17 mouse cellular contexts compared by ENCODE assay signal in the genomic region with DNA sequence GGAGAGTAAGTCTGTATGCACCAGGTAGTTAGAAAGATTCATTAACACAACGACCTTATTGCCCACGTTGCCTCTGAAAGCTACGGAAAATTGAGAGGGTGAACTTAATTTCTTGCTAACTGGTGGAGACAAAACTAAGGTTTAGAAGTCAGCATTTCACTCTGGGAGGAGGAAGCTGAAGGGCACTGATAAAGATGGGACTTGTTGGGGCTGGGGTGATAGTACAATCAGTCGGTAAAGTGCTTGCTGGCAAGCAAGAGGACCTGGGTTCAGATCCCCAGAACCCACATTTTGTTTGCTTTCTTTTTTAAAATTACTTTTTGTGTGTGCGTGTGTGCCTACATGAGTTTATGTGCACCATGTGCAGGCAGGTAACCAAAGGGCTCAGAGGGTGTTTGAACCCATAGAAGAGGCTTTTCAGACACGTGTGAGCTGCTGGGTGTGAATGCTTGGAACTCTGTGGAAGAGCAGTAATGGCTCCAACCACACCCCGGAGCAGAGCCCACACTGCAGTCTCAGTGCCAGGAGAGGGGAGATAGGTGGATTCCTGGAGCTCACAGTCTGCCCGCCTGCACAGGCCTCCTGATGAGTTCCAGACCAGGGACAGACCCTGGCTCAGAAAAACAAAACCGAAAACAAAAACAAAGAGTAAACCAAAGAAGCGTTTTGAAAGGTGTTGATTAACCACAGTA. TPM values are rescaled to one million over a fixed set of nuclear protein-coding genes. Genes with fewer than 3 reads are reported as not detected.
DNase-seq lines count a peak whose midpoint lies in the region; ATAC-seq and TF ChIP-seq lines count a peak whose summit lies in the region.
"Had no signal": no experiment of that assay in that cellular context is flagged by ENCODE, and none has a peak within 500 bp of the region (broad histone marks: within the 10 kb centered on the region; RNA-seq: fewer than 3 reads in every experiment).

No protein-coding gene starts in this region.

- no peaks in the 10 kb centered on the region for H3K27me3 ChIP-seq in forebrain, embryonic 11.5 days (ENCODE audit: control insufficient read depth, insufficient read depth, low read length)
- no peaks in the 10 kb centered on the region for H3K27me3 ChIP-seq in forebrain, embryonic 15.5 days
- no peaks in the 10 kb centered on the region for H3K27me3 ChIP-seq in midbrain, embryonic 11.5 days (ENCODE audit: control insufficient read depth, insufficient read depth, low read length)
- no peaks in the 10 kb centered on the region for H3K27me3 ChIP-seq in midbrain, embryonic 14.5 days (ENCODE audit: control insufficient read depth, insufficient read depth, low read length)
- H3K27me3 ChIP-seq in liver, embryonic 12.5 days (replicated peaks): no peaks in the 10 kb centered on the region
- H3K27me3 ChIP-seq in hindbrain, postnatal 0 days (ENCODE audit: insufficient read depth, low read length): no peaks in the 10 kb centered on the region
- H3K27me3 ChIP-seq: limb, embryonic 13.5 days; midbrain, embryonic 13.5 days had no signal

- no peak overlapping the region for H3K4me2 ChIP-seq in forebrain, embryonic 11.5 days (ENCODE audit: low read depth, low read length, severe bottlenecking)
- no peak overlapping the region for H3K4me2 ChIP-seq in forebrain, embryonic 15.5 days (replicated peaks)
- H3K4me2 ChIP-seq in midbrain, embryonic 11.5 days: no peak overlapping the region
- no peak overlapping the region for H3K4me2 ChIP-seq in midbrain, embryonic 14.5 days (ENCODE audit: low read length)
- peak overlapping the region; percentile 49 for H3K4me2 ChIP-seq in liver, embryonic 12.5 days
- no peak overlapping the region for H3K4me2 ChIP-seq in hindbrain, postnatal 0 days (ENCODE audit: low read depth, low read length)

- H3K36me3 ChIP-seq in forebrain, embryonic 11.5 days (ENCODE audit: control insufficient read depth, insufficient read depth, low read length): no peaks in the 10 kb centered on the region
- H3K36me3 ChIP-seq in forebrain, embryonic 15.5 days: no peaks in the 10 kb centered on the region
- H3K36me3 ChIP-seq in midbrain, embryonic 11.5 days (ENCODE audit: control insufficient read depth, insufficient read depth, low read length): no peaks in the 10 kb centered on the region
- no peaks in the 10 kb centered on the region for H3K36me3 ChIP-seq in midbrain, embryonic 14.5 days (ENCODE audit: control insufficient read depth, insufficient read depth, low read length)
- peaks cover 4% of the 10 kb centered on the region; the same call in 1 of the 2 replicates for H3K36me3 ChIP-seq in liver, embryonic 12.5 days
- H3K36me3 ChIP-seq in hindbrain, postnatal 0 days (ENCODE audit: insufficient read depth, low read length): no peaks in the 10 kb centered on the region
- H3K36me3 ChIP-seq: midbrain, embryonic 13.5 days had no signal

- TF ChIP-seq CTCF in hindbrain, postnatal 0 days (IDR thresholded peaks at IDR 0.05; ENCODE audit: low read depth): no peak

- no peak overlapping the region for H3K27ac ChIP-seq in forebrain, embryonic 11.5 days (ENCODE audit: low read depth, low read length)
- H3K27ac ChIP-seq in forebrain, embryonic 15.5 days (replicated peaks): no peak overlapping the region
- no peak overlapping the region for H3K27ac ChIP-seq in midbrain, embryonic 11.5 days (ENCODE audit: low read depth, low read length)
- no peak overlapping the region for H3K27ac ChIP-seq in midbrain, embryonic 14.5 days (replicated peaks; ENCODE audit: low read depth, low read length)
- H3K27ac ChIP-seq in liver, embryonic 12.5 days: peak overlapping the region; percentile 76
- no peak overlapping the region for H3K27ac ChIP-seq in hindbrain, postnatal 0 days
- H3K27ac ChIP-seq: limb, embryonic 13.5 days; midbrain, embryonic 13.5 days had no signal

- no peak for ATAC-seq in forebrain, embryonic 11.5 days (replicated peaks; ENCODE audit: low FRiP score)
- ATAC-seq in forebrain, embryonic 15.5 days (replicated peaks): no peak
- ATAC-seq in midbrain, embryonic 11.5 days (ENCODE audit: low FRiP score): no peak
- no peak for ATAC-seq in midbrain, embryonic 14.5 days (ENCODE audit: low FRiP score, low TSS enrichment)
- ATAC-seq in liver, embryonic 12.5 days: peak; percentile 74
- no peak for ATAC-seq in hindbrain, postnatal 0 days
- ATAC-seq: midbrain, embryonic 13.5 days had no signal

- H3K4me3 ChIP-seq in forebrain, embryonic 11.5 days (ENCODE audit: low read depth, low read length): no peak overlapping the region
- H3K4me3 ChIP-seq in forebrain, embryonic 15.5 days: no peak overlapping the region
- no peak overlapping the region for H3K4me3 ChIP-seq in midbrain, embryonic 11.5 days (ENCODE audit: low read depth, low read length)
- no peak overlapping the region for H3K4me3 ChIP-seq in midbrain, embryonic 14.5 days (replicated peaks; ENCODE audit: low read depth, low read length)
- H3K4me3 ChIP-seq in liver, embryonic 12.5 days: no peak overlapping the region
- H3K4me3 ChIP-seq in hindbrain, postnatal 0 days (ENCODE audit: low read length): no peak overlapping the region
- H3K4me3 ChIP-seq: limb, embryonic 13.5 days; midbrain, embryonic 13.5 days had no signal

- WGBS in forebrain, embryonic 11.5 days: 74% methylated on average over 10 of the region's 10 CpGs
- 68% methylated on average over 10 of the region's 10 CpGs for WGBS in forebrain, embryonic 15.5 days
- 78% methylated on average over 10 of the region's 10 CpGs for WGBS in midbrain, embryonic 11.5 days
- 80% methylated on average over 10 of the region's 10 CpGs for whole genome bisulfite sequencing in midbrain, embryonic 14.5 days
- 41% methylated on average over 10 of the region's 10 CpGs for WGBS in liver, embryonic 12.5 days (ENCODE audit: insufficient replicate concordance)
- 74% methylated on average over 10 of the region's 10 CpGs for WGBS in hindbrain, postnatal 0 days

- DNase-seq in forebrain, embryonic 11.5 days (ENCODE audit: low spot score): peak; percentile 31
- peak; percentile 80 for DNase-seq in midbrain, embryonic 11.5 days (ENCODE audit: low spot score, missing footprints)
- DNase-seq in midbrain, embryonic 14.5 days: no peak
- no peak for DNase-seq in retina, postnatal 1 day
- DNase-seq in hindbrain, postnatal 0 days (ENCODE audit: low spot score): no peak
- DNase-seq in thymus, postnatal 0 days (ENCODE audit: low spot score): no peak
- DNase-seq: adrenal gland, adult 8-10 months; gastrocnemius, postnatal 25 days; heart, postnatal 14 days; kidney, postnatal 25 days; layer of hippocampus, postnatal 36 days; right cerebral cortex, postnatal 4 days; thymus, postnatal 25 days had no signal

- H3K9me3 ChIP-seq in forebrain, embryonic 11.5 days (ENCODE audit: control insufficient read depth, low read length): no peaks in the 10 kb centered on the region
- no peaks in the 10 kb centered on the region for H3K9me3 ChIP-seq in forebrain, embryonic 15.5 days
- H3K9me3 ChIP-seq in midbrain, embryonic 11.5 days (ENCODE audit: control insufficient read depth, low read length): no peaks in the 10 kb centered on the region
- 0 out of 2 replicates have a peak, but pooled peaks cover 2% of the 10 kb centered on the region for H3K9me3 ChIP-seq in midbrain, embryonic 14.5 days (ENCODE audit: control insufficient read depth, low read length)
- H3K9me3 ChIP-seq in liver, embryonic 12.5 days (replicated peaks): no peaks in the 10 kb centered on the region
- H3K9me3 ChIP-seq in hindbrain, postnatal 0 days (ENCODE audit: low read length): no peaks in the 10 kb centered on the region
- H3K9me3 ChIP-seq: limb, embryonic 13.5 days had no signal

- no peaks in the 10 kb centered on the region; the same call in 1 of the 2 replicates for H3K4me1 ChIP-seq in forebrain, embryonic 11.5 days (replicated peaks; ENCODE audit: control insufficient read depth, insufficient read depth, low read length)
- peaks cover 13% of the 10 kb centered on the region for H3K4me1 ChIP-seq in forebrain, embryonic 15.5 days
- no peaks in the 10 kb centered on the region; the same call in 1 of the 2 replicates for H3K4me1 ChIP-seq in midbrain, embryonic 11.5 days (ENCODE audit: control insufficient read depth, insufficient read depth, low read length)
- 0 out of 2 replicates have a peak, but pooled peaks cover 7% of the 10 kb centered on the region for H3K4me1 ChIP-seq in midbrain, embryonic 14.5 days (ENCODE audit: control insufficient read depth, insufficient read depth, low read length)
- peaks cover 69% of the 10 kb centered on the region for H3K4me1 ChIP-seq in liver, embryonic 12.5 days
- H3K4me1 ChIP-seq in hindbrain, postnatal 0 days (ENCODE audit: insufficient read depth, low read length): peaks cover 3% of the 10 kb centered on the region; the same call in 1 of the 2 replicates

- no peak overlapping the region for H3K9ac ChIP-seq in forebrain, embryonic 11.5 days (ENCODE audit: low read length)
- no peak overlapping the region for H3K9ac ChIP-seq in forebrain, embryonic 15.5 days (replicated peaks)
- no peak overlapping the region for H3K9ac ChIP-seq in midbrain, embryonic 11.5 days (ENCODE audit: low read length)
- H3K9ac ChIP-seq in midbrain, embryonic 14.5 days (replicated peaks; ENCODE audit: low read length): no peak overlapping the region
- H3K9ac ChIP-seq in liver, embryonic 12.5 days: no peak overlapping the region; the same call in 1 of the 2 replicates
- H3K9ac ChIP-seq in hindbrain, postnatal 0 days (replicated peaks; ENCODE audit: low read length): no peak overlapping the region
- H3K9ac ChIP-seq: limb, embryonic 13.5 days; midbrain, embryonic 13.5 days had no signal

RNA-seq across cellular contexts. Expression of a gene that starts 17.0 kb away (rescaled TPM):
- polyA plus RNA-seq in forebrain, embryonic 11.5 days (2014; fragmentation: Nextera tagmentation; extraction: Ambion mirVana): 26.5 and 29.4 TPM in 2 replicates
- polyA plus RNA-seq in forebrain, embryonic 15.5 days (2015; fragmentation: Nextera tagmentation; extraction: Ambion mirVana): 36.2 and 39.6 TPM in 2 replicates
- 19.3 and 19.4 TPM in 2 replicates for polyA plus RNA-seq in midbrain, embryonic 11.5 days (2014; fragmentation: Nextera tagmentation; extraction: Ambion mirVana)
- 22.3 and 29.8 TPM in 2 replicates for polyA plus RNA-seq in midbrain, embryonic 14.5 days (2014; fragmentation: Nextera tagmentation; extraction: Ambion mirVana)
- polyA plus RNA-seq in liver, embryonic 12.5 days (2016; fragmentation: Nextera tagmentation; extraction: Ambion mirVana): 25.8 and 27.8 TPM in 2 replicates
- 18.0 and 26.3 TPM in 2 replicates for total RNA-seq in hindbrain, postnatal 0 days (2014; rRNA removed)
- polyA plus RNA-seq in hindbrain, postnatal 0 days (2015; fragmentation: Nextera tagmentation; extraction: Ambion mirVana): 35.0 and 38.1 TPM in 2 replicates
- 26.9 and 29.2 TPM in 2 replicates for polyA plus RNA-seq in thymus, postnatal 0 days (2015; fragmentation: Nextera tagmentation; extraction: Ambion mirVana)

Comparison
In these comparisons a context has a peak if more than half of its experiments do, and no peak if none do; other contexts are left out.
1. DNase-seq: peak in forebrain, embryonic 11.5 days (single experiment) and midbrain, embryonic 11.5 days (single experiment); none in midbrain, embryonic 14.5 days (single experiment), retina, postnatal 1 day (single experiment), hindbrain, postnatal 0 days (single experiment) and thymus, postnatal 0 days (single experiment).